23 mouse cellular contexts compared by ENCODE assay signal in genomic region chr12:78688876-78689275, GRCm38 (mm10). TPM values are rescaled to one million over a fixed set of nuclear protein-coding genes. Genes with fewer than 3 reads are reported as not detected.
DNase-seq lines count a peak whose midpoint lies in the region; TF ChIP-seq lines count a peak whose summit lies in the region.
"Had no signal": no experiment of that assay in that cellular context is flagged by ENCODE, and none has a peak within 500 bp of the region (broad histone marks: within the 10 kb centered on the region; RNA-seq: fewer than 3 reads in every experiment).

No protein-coding gene starts in this region.

- peak in 1 of 2 experiments; percentile 11 for DNase-seq in layer of hippocampus, adult 2 months (ENCODE audit: low spot score in 2 of 2)
- no peak for DNase-seq in layer of hippocampus, adult 8-10 months (ENCODE audit: low spot score in 2 of 2)
- DNase-seq in left cerebral cortex, adult 2 months (ENCODE audit: extremely low spot score in 1 of 2, low spot score in 2 of 2), result peak in 1 of 2 experiments; percentile 14
- no peak for DNase-seq in left cerebral cortex, postnatal 10 days (ENCODE audit: extremely low spot score in 1 of 2, low spot score in 2 of 2)
- peak; percentile 73 for DNase-seq in brain, adult 2 months (ENCODE audit: low read depth, low spot score)
- DNase-seq in left cerebral cortex, postnatal 25 days (ENCODE audit: low spot score in 2 of 2), result peak; percentile 24 to 65
- DNase-seq in yolk sac, embryonic 10.5 days (ENCODE audit: low spot score), result no peak
- DNase-seq: adrenal gland, adult 8-10 months; adrenal gland, postnatal 25 days; cerebellum, adult 18-20 months; cerebellum, adult 9-10 months; cerebellum, postnatal 14 days; gastrocnemius, adult 2 months; gastrocnemius, postnatal 14 days; heart, adult 11 months had no signal

- H3K27ac ChIP-seq in layer of hippocampus, adult 2 months, result peak overlapping the region; percentile 80
- H3K27ac ChIP-seq in left cerebral cortex, adult 2 months, result peak overlapping the region; percentile 2; the same call in 1 of the 2 replicates
- H3K27ac ChIP-seq: forebrain, embryonic 10.5 days; forebrain, embryonic 13.5 days; gastrocnemius, adult 2 months; hindbrain, embryonic 12.5 days; hindbrain, embryonic 15.5 days had no signal

- no peak for TF ChIP-seq CTCF in layer of hippocampus, adult 2 months (conservative IDR thresholded peaks at IDR 0.05)
- TF ChIP-seq CTCF in left cerebral cortex, adult 2 months (IDR thresholded peaks at IDR 0.05), result no peak

- intact Hi-C loops in left cerebral cortex, adult 2 months (cut with DNase I), result loop anchor here (5.0 kb wide), 1 partner anchor 58 kb away; the partner anchor contains the start of gene Mpp5
- intact Hi-C loops in left cerebral cortex, postnatal 10 days (cut with DNase I), result no loop called here
- intact Hi-C loops in left cerebral cortex, postnatal 25 days (cut with DNase I), result no loop called here

- H3K4me3 ChIP-seq in layer of hippocampus, adult 2 months, result no peak overlapping the region
- no peak overlapping the region for H3K4me3 ChIP-seq in left cerebral cortex, adult 2 months
- H3K4me3 ChIP-seq: forebrain, embryonic 10.5 days; forebrain, embryonic 13.5 days; gastrocnemius, adult 2 months; hindbrain, embryonic 12.5 days; hindbrain, embryonic 15.5 days had no signal

RNA-seq across cellular contexts. Expression of gene Fam71d, which starts 2.5 kb away (rescaled TPM):
- 1 to 10 TPM in 1 of 2 experiments, under 1 TPM in 1; 0.64 to 1.5 TPM for total RNA-seq in layer of hippocampus, adult 2 months (2021)
- 1 to 10 TPM in 3 of 4 experiments, under 1 TPM in 1; 0.68 to 2.6 (median 1.6) TPM for total RNA-seq in layer of hippocampus, adult 8-10 months (2022)
- 1 to 10 TPM in 1 of 2 experiments, under 1 TPM in 1; 0.84 to 1.8 TPM for total RNA-seq in left cerebral cortex, adult 2 months (2021)
- 1 to 10 TPM in 1 of 2 experiments, under 1 TPM in 1; 0.89 to 1.4 TPM for total RNA-seq in left cerebral cortex, postnatal 10 days (2021)
- total RNA-seq in left cerebral cortex, postnatal 25 days (2021), result 1 to 10 TPM in 1 of 2 experiments, under 1 TPM in 1; 0.69 to 2.2 TPM
- total RNA-seq: heart, adult 8-10 months; heart, postnatal 25 days; hematopoietic stem cell, adult 5-6 weeks; MEL had no signal

RNA-seq across cellular contexts. Expression of gene Mpp5, which starts 59.8 kb away (rescaled TPM):
- 10 to 100 TPM; 31.4 to 31.7 TPM for total RNA-seq in layer of hippocampus, adult 2 months (2021)
- total RNA-seq in layer of hippocampus, adult 8-10 months (2022), result 10 to 100 TPM; 23.6 to 36.8 (median 29.9) TPM
- 10 to 100 TPM; 26.0 to 30.0 TPM for total RNA-seq in left cerebral cortex, adult 2 months (2021)
- 10 to 100 TPM; 10.7 to 12.1 TPM for total RNA-seq in left cerebral cortex, postnatal 10 days (2021)
- 10 to 100 TPM; 22.4 to 28.3 TPM for total RNA-seq in left cerebral cortex, postnatal 25 days (2021)

Comparison
In these comparisons a context has a peak if more than half of its experiments do, and no peak if none do; other contexts are left out.
1. DNase-seq: peak in brain, adult 2 months (single experiment) and left cerebral cortex, postnatal 25 days (2 of 2); none in layer of hippocampus, adult 8-10 months (0 of 2), left cerebral cortex, postnatal 10 days (0 of 2) and yolk sac, embryonic 10.5 days (single experiment).